Mouse (Mus musculus) cerebellum, postnatal 36 days (tissue): ENCODE results near the gene Elmo2.

Experiments used
- DNase-seq, 2 experiments: peaks; one replicate each; pipeline ENCODE4 v3.0.0; 2021 to 2022; ENCODE audit warnings: mixed read lengths in 2 of 2

Gene Elmo2

DNA sequence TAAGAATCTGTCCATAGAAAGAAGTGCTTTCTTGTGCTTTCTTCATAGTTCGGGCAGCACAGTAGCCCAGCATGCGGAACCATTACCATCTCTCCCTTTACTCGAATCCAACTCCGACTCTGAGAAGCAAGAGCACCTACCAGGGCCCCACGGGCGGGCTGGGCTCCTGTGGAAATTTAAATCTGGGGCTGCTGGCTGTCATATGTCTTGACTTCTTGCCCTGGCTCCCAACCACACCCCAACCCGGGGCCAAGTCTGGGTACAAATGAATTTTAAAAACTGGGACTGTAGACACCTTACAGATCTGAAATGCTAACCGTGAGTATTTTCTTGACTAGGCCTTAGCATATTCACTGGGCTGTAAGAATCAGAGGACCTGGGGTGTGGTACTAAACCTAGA lies 73.0 kb downstream of the Elmo2 start:
- DNase-seq = peak; percentile 40 to 47

DNA sequence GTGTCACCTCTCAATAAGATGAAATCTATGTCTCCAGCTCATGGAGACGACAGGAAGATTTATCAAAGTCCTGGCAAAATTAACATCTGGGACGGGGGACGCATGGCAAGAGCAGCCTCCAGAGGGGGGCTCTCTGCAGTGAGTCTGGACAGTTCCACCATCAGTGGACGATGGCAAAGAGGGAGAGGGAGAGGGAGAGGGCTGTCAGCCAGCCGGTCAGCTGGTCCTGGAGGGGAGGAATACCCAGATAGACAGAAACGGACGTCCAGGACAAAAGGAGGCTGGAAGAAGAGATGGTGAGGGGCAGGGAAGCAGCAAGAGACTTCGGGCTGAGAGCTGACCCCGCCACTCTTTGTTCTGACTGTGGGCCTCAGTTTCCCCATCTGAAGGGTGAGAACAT lies 73.5 kb downstream of the Elmo2 start:
- DNase-seq = no peak

DNA sequence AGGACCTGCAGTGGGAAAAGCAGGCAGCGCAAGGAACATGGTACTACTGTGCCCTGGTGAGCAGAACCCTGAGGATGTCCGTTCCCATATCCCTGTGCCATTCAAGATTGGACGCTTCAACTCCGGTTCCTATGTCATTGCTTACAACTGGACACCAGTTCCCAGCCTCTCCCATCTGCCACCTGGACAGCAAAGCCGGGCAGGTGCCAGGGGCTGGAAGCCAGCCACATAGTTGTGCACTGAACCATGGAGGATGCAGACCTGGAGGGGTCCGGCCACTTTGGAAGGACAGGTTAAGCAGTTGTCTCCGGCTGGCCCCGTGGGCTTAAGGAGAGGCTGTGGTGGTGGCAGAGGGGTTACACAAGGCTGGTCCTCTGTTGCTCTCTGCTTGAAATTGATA lies 73.9 kb downstream of the Elmo2 start:
- DNase-seq = peak; percentile 87 to 90

DNA sequence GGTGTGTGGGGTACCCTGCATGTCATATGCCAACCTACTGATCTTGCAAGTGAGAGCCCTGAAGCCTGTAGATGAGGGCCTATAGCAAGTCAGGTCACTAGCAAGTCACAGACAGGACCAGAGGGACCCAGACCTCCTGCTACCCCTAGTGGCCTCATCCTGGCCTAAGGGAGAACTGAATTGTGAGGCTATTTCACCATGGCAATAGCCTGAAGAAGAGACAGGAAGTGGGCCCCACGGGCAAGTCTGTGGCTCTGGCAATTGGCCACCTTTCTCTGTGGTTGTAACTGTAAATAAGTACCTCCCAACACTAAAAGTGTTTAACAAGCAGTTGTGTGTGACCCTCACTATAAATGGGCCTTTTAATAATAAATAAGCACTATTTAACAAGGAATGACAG lies 75.4 kb downstream of the Elmo2 start:
- DNase-seq = no peak

DNA sequence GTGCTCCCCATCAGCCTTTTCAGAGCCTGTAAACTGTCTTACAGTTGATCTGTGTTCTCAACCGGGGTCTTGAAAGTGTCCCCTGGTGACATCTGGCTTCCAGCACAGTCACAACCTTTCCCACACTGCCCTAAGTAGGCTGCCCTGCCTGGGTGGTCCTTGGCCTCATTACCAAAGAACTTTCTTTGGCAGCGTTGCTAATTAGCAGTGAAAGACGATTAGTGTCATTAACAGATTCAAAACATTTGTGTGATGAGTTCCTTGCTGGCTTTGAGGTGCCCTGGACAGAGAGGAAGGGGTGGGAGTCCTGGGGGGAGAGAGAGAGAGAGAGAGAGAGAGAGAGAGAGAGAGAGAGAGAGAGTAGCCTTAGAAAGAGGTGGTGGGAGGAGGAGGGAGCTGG lies 77.3 kb downstream of the Elmo2 start:
- no peak for DNase-seq

DNA sequence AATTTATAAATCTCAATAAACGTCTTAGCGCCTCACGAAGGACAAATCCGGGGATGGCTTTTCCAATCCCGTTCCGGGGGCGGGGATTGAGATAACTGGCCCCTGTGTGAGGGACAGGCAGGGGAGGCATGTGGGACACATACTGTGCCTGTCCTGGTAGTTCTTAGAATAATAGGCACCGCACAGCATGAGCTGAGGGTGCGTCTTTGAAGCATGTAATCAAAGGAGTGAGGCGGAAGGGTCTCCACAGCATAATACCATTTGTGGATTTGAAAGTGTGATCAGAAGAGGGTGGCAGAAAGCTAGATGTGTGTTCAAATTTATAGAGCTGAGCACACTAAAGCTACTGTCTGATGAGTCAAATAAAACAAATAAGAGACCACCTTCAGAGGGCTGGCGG lies 79.9 kb downstream of the Elmo2 start:
- no peak for DNase-seq

DNA sequence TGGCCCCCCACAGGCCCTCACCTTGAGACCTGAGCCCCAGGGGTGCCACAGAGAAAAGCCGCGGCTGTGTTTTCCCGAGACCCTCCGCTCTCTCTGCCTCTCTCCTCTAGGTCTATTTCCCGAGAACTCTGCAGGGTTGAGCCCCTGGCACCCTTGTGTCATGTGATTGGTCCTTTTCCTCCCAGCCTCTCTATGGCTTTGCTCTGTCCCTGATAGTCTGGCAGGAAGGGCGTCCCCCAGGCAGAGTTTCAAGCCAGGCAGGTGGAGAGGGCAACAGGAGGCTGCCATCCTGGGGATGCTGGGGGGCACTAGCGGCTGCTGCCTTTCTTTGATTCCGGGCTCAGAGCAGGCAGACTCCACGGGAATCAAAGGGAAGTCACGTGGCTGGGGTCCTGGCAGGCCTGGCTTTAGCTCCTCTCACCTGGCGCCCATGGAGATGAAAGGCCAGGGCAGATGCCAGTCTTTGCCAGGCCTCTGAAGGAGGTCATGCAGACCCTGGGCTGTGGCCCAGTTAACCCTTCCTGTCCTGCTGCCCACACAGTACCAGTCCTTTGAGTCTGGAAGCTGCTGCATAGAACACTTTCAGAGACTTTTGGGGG lies 83.1 kb downstream of the Elmo2 start:
- DNase-seq = peak; percentile 78

DNA sequence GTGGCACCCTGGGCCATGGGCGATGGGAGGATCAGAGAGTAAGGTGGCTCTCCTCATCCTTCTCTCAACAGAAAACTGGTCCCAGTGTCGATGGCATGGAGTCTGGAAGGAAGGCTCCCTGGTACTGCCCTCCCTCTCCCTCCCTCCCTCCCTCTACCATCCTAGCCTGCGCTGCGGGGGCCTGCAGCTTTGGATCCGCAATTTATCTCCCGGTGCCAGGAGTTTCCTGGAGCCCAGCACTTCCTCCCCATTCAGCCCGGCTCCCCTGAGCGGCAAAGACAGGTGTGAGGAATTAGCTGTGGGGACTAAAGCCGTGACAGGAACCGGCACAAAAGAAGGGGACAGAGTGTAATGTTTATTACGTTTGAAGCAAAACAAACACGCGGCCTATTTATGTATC lies 83.7 kb downstream of the Elmo2 start:
- DNase-seq = peak in 1 of 2 experiments; percentile 59

DNA sequence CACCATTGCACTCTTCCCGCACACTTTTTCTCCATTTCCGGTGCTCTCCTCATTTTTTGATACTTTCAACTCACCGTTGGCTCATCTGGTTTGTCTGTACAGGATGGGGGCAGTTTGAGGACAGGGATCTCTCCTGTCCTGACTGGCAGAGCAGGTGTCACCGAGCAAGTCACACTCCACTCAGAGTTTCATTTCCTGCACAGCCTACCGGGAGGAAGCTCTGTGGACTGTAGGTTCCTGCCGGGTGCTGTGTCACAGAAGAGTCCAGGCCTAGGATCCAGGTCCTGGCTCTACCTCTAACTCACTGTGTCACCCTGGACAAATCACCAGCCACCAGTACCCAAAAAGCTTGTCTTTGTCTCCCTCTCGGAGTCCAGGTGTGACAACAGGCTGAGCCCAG lies 84.5 kb downstream of the Elmo2 start:
- DNase-seq = no peak

DNA sequence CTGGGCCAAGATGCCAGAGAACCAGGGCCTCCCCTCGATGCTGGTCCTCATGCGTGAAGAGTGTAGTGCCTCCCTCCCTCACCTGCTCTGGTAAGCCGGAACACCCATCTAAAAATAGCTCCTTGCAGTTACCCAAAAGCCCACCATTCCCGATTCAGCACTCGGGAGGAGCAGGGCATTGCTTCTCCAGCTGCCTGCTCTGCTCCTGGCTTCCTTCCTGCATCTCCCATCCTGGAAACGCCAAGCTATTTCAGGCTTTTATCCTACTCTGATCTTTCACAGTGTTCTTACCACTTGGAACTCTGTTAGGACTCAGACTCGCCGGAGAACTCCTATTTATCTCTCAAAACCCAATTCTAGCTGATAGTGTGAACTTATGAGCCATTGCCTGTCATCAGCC lies 85.9 kb downstream of the Elmo2 start:
- no peak for DNase-seq

DNA sequence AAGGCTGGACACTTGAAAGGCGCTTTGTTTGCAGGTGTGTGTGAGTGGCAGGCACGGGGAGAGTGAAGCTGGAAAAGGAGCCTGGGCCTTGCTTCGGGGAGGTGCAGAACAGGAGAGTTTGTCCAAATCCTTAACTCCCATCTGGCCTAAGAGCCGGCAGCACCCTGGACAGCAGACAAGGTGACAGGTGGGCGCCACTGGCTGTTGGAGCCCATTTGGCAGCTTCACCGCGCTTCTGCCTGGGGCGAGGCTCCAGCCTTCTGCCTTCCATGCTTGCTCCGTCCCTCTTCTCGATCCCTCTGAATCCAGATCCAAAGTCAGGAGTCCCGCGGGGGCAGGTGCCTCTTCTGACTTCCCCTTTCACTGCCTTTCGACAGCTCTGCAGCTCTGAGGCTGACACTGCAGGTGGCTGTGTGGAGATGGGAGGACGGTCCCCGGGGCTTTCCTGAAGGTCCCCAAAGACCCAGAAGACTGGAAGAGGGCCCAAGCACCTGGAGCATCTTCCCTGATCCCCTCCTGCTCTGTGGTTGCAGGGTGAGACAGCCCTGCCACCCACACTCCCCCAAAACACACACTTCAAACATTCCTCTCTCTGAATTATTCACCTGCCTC lies 86.6 kb downstream of the Elmo2 start:
- no peak for DNase-seq

DNA sequence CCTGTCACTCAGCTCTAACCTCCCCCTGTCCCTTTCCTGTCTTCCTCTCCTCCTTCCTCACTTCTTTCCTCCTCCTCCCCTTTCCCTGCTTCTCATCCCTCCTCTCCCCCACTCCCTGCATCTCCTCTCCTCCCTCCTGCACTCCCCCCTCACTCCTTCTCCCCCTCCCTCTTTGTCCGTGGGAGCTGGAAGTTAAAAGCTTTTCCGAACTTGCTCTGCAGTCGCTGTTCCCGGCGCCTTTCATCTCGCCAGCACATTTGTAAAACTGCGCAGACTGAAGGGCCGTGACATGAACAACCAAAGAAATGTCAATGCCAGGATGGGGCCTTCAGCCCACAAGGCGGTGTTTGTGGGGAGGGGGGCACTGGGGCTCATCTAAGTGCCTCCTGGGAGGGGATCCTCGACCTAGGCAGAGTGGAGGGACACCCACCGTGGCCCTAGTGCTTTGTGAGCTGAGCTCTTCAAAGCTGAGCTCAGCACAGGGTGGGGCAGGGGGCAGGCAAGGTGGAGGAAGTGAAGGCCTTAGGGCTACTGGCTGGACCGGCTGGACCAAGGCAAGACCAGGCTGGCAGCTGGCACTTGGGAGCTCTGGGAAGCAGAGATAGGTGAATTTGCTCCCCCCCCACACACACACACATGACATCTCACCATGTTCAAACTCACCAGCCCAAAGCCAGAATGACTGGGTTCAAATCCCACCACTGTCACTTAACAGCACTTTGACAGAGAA lies 87.7 kb downstream of the Elmo2 start:
- DNase-seq = no peak
